Mouse (Mus musculus) E14TG2a.4 (cell line): Measurements from ENCODE around the gene U90926.

ENCODE experiments used
- CTCF ChIP-seq: conservative IDR thresholded peaks from 2 replicates; pipeline ENCODE4 v1.5.1; 2014; ENCODE audit warnings: low read length
- NANOG ChIP-seq: IDR thresholded peaks from 2 replicates; pipeline ENCODE4 v1.6.1; 2014; ENCODE audit warnings: borderline replicate concordance, low read length, mixed read lengths
- POU5F1 ChIP-seq: IDR thresholded peaks from 2 replicates; pipeline ENCODE4 v1.6.1; 2014; ENCODE audit warnings: low read length, borderline replicate concordance

DNA sequence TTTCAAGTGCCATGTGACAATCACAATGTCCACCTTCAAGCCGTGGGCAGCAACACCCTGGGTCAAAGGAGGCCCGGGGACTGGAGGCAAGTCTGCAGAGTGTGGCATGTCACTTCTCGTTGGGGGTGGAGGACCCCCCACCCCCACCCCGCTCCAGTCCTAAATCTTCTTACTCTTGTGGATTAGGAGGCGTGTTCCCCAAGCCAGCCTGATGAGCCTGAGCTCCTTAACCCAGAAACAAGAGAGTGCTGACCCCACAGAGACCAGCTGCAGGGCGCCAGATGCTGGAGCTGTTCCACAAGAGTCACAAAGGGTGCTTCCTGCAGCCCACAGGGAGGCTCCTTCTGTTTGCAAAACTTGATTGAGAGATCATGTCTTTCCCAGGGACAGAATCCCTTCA, 41.0 kb upstream of the U90926 start, which contains the start of gene Ppef2:
- TF ChIP-seq CTCF (no peak), POU5F1 (no peak), NANOG (no peak)
